Mouse (Mus musculus) heart, postnatal 0 days (tissue): ENCODE measurements around the gene Acvr1b.

ENCODE experiments used
- CTCF ChIP-seq: IDR thresholded peaks from 2 replicates; pipeline ENCODE4 v1.5.1; 2016; ENCODE audit warnings: antibody characterized with exemption, control low read depth, low read depth
- EP300 ChIP-seq: IDR thresholded peaks from 2 replicates; pipeline ENCODE4 v1.6.1; 2016; ENCODE audit warnings: antibody characterized with exemption, low read depth

- TF ChIP-seq CTCF (no peak), EP300 (no peak)
These were observed 46.9 kb upstream of the Acvr1b start for GRCm38 (mm10) chr15:101126876-101127544.
